Mouse (Mus musculus): ENCODE data around the gene Med13l. TPM values are rescaled to one million over a fixed set of nuclear protein-coding genes. Genes with fewer than 3 reads are reported as not detected.

Gene Med13l
- polyA plus RNA-seq, 1 experiment from 2014 or later = 5.9 TPM

- Histone ChIP-seq H3K4me3 (ENCODE audit: low read depth, low read length) (no peak overlapping the region), H3K27ac (ENCODE audit: low read depth) (no peak overlapping the region), H3K27me3 (ENCODE audit: insufficient read depth, low read length) (no peaks in the 10 kb centered on the region), H3K36me3 (replicated peaks; ENCODE audit: insufficient read depth, low read length) (peaks cover 43% of the 10 kb centered on the region), H3K4me2 (ENCODE audit: low read depth, low read length) (no peak overlapping the region), H3K9ac (replicated peaks) (no peak overlapping the region), H3K4me1 (ENCODE audit: insufficient read depth) (peaks cover 5% of the 10 kb centered on the region), H3K9me3 (ENCODE audit: low read length) (no peaks in the 10 kb centered on the region)
- 76% methylated on average over 12 of the region's 12 CpGs for WGBS (ENCODE audit: insufficient replicate concordance)
- ATAC-seq = no peak
- DNase-seq = no peak
- TF ChIP-seq CTCF (IDR thresholded peaks at IDR 0.05; ENCODE audit: low read depth) = no peak
- TF ChIP-seq EP300 (IDR thresholded peaks at IDR 0.05; ENCODE audit: low read depth) = no peak
Observed at GRCm38 (mm10) chr5:118721416-118721815, 160.9 kb downstream of the Med13l start.

- DNase-seq = no peak
- ATAC-seq = no peak
- Histone ChIP-seq H3K9me3 (ENCODE audit: low read length) (no peaks in the 10 kb centered on the region), H3K4me1 (ENCODE audit: insufficient read depth) (peaks cover 5% of the 10 kb centered on the region), H3K4me3 (ENCODE audit: low read depth, low read length) (no peak overlapping the region), H3K36me3 (replicated peaks; ENCODE audit: insufficient read depth, low read length) (peaks cover 47% of the 10 kb centered on the region), H3K27me3 (ENCODE audit: insufficient read depth, low read length) (no peaks in the 10 kb centered on the region), H3K9ac (replicated peaks) (no peak overlapping the region), H3K4me2 (ENCODE audit: low read depth, low read length) (no peak overlapping the region), H3K27ac (ENCODE audit: low read depth) (no peak overlapping the region)
- 89% methylated on average over 5 of the region's 5 CpGs for WGBS (ENCODE audit: insufficient replicate concordance)
- no peak for TF ChIP-seq EP300 (IDR thresholded peaks at IDR 0.05; ENCODE audit: low read depth)
- no peak for TF ChIP-seq CTCF (IDR thresholded peaks at IDR 0.05; ENCODE audit: low read depth)
Observed at GRCm38 (mm10) chr5:118721848-118722247, 161.4 kb downstream of the Med13l start.

- ATAC-seq (no peak), DNase-seq (no peak)
- H3K36me3 ChIP-seq (replicated peaks; ENCODE audit: insufficient read depth, low read length) = peaks cover 53% of the 10 kb centered on the region
- no peak overlapping the region for H3K4me3 ChIP-seq (ENCODE audit: low read depth, low read length)
- H3K4me2 ChIP-seq (ENCODE audit: low read depth, low read length) = no peak overlapping the region
- H3K27ac ChIP-seq (ENCODE audit: low read depth) = no peak overlapping the region
- no peak overlapping the region for H3K9ac ChIP-seq (replicated peaks)
- 86% methylated on average over 3 of the region's 3 CpGs for WGBS (ENCODE audit: insufficient replicate concordance)
- H3K9me3 ChIP-seq (ENCODE audit: low read length) = no peaks in the 10 kb centered on the region
- TF ChIP-seq CTCF (IDR thresholded peaks at IDR 0.05; ENCODE audit: low read depth) (no peak), EP300 (IDR thresholded peaks at IDR 0.05; ENCODE audit: low read depth) (no peak)
- H3K4me1 ChIP-seq (ENCODE audit: insufficient read depth) = peaks cover 5% of the 10 kb centered on the region
- H3K27me3 ChIP-seq (ENCODE audit: insufficient read depth, low read length) = no peaks in the 10 kb centered on the region
Observed at GRCm38 (mm10) chr5:118722456-118722855, 162.0 kb downstream of the Med13l start.

- no peak overlapping the region for H3K27ac ChIP-seq (ENCODE audit: low read depth)
- H3K4me3 ChIP-seq (ENCODE audit: low read depth, low read length) = no peak overlapping the region
- DNase-seq (no peak), ATAC-seq (no peak)
- H3K36me3 ChIP-seq (replicated peaks; ENCODE audit: insufficient read depth, low read length) = peaks cover 83% of the 10 kb centered on the region
- no peaks in the 10 kb centered on the region for H3K27me3 ChIP-seq (ENCODE audit: insufficient read depth, low read length)
- no peaks in the 10 kb centered on the region; the same call in 1 of the 2 replicates for H3K4me1 ChIP-seq (ENCODE audit: insufficient read depth)
- no peaks in the 10 kb centered on the region for H3K9me3 ChIP-seq (ENCODE audit: low read length)
- TF ChIP-seq CTCF (IDR thresholded peaks at IDR 0.05; ENCODE audit: low read depth) = no peak
- no peak for TF ChIP-seq EP300 (IDR thresholded peaks at IDR 0.05; ENCODE audit: low read depth)
- WGBS (ENCODE audit: insufficient replicate concordance) = 86% methylated on average over 6 of the region's 6 CpGs
- H3K9ac ChIP-seq (replicated peaks) = no peak overlapping the region
- no peak overlapping the region for H3K4me2 ChIP-seq (ENCODE audit: low read depth, low read length)
Observed at GRCm38 (mm10) chr5:118725425-118725824, 164.9 kb downstream of the Med13l start.

- H3K9me3 ChIP-seq (ENCODE audit: low read length) = no peaks in the 10 kb centered on the region
- peak; percentile 80 for ATAC-seq
- no peak overlapping the region for H3K4me3 ChIP-seq (ENCODE audit: low read depth, low read length)
- no peaks in the 10 kb centered on the region; the same call in 1 of the 2 replicates for H3K4me1 ChIP-seq (ENCODE audit: insufficient read depth)
- no peak for DNase-seq
- no peak overlapping the region for H3K4me2 ChIP-seq (ENCODE audit: low read depth, low read length)
- no peak overlapping the region for H3K27ac ChIP-seq (ENCODE audit: low read depth)
- no peaks in the 10 kb centered on the region for H3K27me3 ChIP-seq (ENCODE audit: insufficient read depth, low read length)
- peaks cover 88% of the 10 kb centered on the region for H3K36me3 ChIP-seq (replicated peaks; ENCODE audit: insufficient read depth, low read length)
- TF ChIP-seq CTCF (IDR thresholded peaks at IDR 0.05; ENCODE audit: low read depth) = no peak
- TF ChIP-seq EP300 (IDR thresholded peaks at IDR 0.05; ENCODE audit: low read depth) = peak; percentile 39
- 67% methylated on average over 10 of the region's 10 CpGs for WGBS (ENCODE audit: insufficient replicate concordance)
- no peak overlapping the region for H3K9ac ChIP-seq (replicated peaks)
Observed at GRCm38 (mm10) chr5:118725886-118726505, 165.5 kb downstream of the Med13l start.

- DNase-seq = no peak
Observed at GRCm38 (mm10) chr5:118727336-118727735, 166.9 kb downstream of the Med13l start.

More at GRCm38 (mm10) chr5:118727336-118727735, 166.9 kb downstream of the Med13l start:
- Histone ChIP-seq H3K9ac (replicated peaks) (no peak overlapping the region), H3K36me3 (replicated peaks; ENCODE audit: insufficient read depth, low read length) (peaks cover 90% of the 10 kb centered on the region), H3K27me3 (ENCODE audit: insufficient read depth, low read length) (no peaks in the 10 kb centered on the region), H3K27ac (ENCODE audit: low read depth) (no peak overlapping the region), H3K4me1 (ENCODE audit: insufficient read depth) (no peaks in the 10 kb centered on the region; the same call in 1 of the 2 replicates), H3K9me3 (ENCODE audit: low read length) (no peaks in the 10 kb centered on the region), H3K4me3 (ENCODE audit: low read depth, low read length) (no peak overlapping the region), H3K4me2 (ENCODE audit: low read depth, low read length) (no peak overlapping the region)
- 89% methylated on average over 16 of the region's 16 CpGs for WGBS (ENCODE audit: insufficient replicate concordance)
- no peak for ATAC-seq
- no peak for TF ChIP-seq CTCF (IDR thresholded peaks at IDR 0.05; ENCODE audit: low read depth)
- TF ChIP-seq EP300 (IDR thresholded peaks at IDR 0.05; ENCODE audit: low read depth) = no peak
